Mouse (Mus musculus) megakaryocyte, embryonic 14.5 days (primary cell): Measurements from ENCODE around the gene Tnk1. TPM values are rescaled to one million over a fixed set of nuclear protein-coding genes. Genes with fewer than 3 reads are reported as not detected.
"Not testable (repeated sequence)": the region's sequence is repeated elsewhere in the genome, so short reads cannot be mapped to it uniquely, and the experiment has no call there.

Source experiments
- H3K27me3 ChIP-seq: replicated peaks from 2 replicates; pipeline ENCODE3; 2012; ENCODE audit warnings: inconsistent platforms
- H3K36me3 ChIP-seq: replicated peaks from 2 replicates; pipeline ENCODE3; 2012; ENCODE audit warnings: low read length, inconsistent platforms, mixed read lengths
- H3K4me1 ChIP-seq: 2 replicates; pipeline ENCODE4 v1.6.1; 2012; ENCODE audit warnings: inconsistent platforms
- H3K4me3 ChIP-seq: replicated peaks from 2 replicates; pipeline ENCODE3; 2012; ENCODE audit warnings: moderate library complexity, mild to moderate bottlenecking, inconsistent platforms
- H3K9me3 ChIP-seq: 2 replicates; pipeline ENCODE4 v1.6.1; 2012; ENCODE audit warnings: inconsistent platforms
- FLI1 ChIP-seq: IDR thresholded peaks from 2 replicates; pipeline ENCODE4 v1.6.1; 2012; ENCODE audit warnings: low read length, inconsistent platforms, mixed read lengths
- GATA1 ChIP-seq: IDR thresholded peaks from 3 replicates; pipeline ENCODE4 v1.6.1; 2012; ENCODE audit warnings: mixed read lengths, low read length, inconsistent platforms, borderline replicate concordance
- polyA plus RNA-seq: library from polyadenylated mRNA; stranded (reverse); fragments of >175 nt; gene quantifications from 2 replicates; pipeline ENCODE4 v1.2.3, GENCODE M21; 2012; ENCODE audit warnings: low replicate concordance; ENCODE audit not compliant: insufficient read depth

Tnk1 gene
- polyA plus RNA-seq, 1 experiment = not detected

DNA sequence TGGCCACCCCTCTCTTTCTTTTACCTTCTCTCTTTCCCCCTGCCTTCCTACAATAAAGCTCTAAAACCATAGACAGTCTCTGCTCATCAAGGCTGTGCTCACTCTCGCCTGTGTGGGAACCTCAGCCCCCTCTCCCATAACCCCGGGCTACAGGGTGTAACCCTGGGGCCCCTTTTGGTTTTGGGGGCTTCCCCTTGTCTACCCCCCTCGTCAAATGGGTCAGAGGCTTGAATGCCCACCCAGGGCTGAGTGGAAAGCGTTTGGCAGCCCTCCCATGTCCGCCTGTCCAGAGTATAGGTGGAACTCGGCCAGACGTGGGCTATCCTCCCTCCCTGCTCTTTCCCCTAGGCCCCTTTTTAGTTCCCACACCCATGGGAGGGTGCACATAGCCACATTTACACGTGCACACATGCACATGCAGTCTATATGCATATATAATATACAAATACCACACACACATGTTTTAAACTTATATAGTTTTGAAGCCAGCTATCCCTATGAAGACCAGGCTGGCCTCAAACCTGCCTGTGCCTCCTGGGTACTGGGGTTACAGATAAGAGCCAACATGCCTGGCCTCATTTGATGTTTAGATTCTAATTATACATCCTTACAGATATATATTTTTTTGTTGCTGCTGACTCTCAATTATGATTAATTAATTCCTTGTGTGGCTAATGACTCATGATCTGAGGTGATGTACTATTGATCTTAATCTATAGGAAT, 5.8 kb upstream of the Tnk1 start:
- TF ChIP-seq FLI1 (no peak), GATA1 (no peak)
- Histone ChIP-seq H3K9me3 (no peaks in the 10 kb centered on the region), H3K4me3 (no peak overlapping the region), H3K36me3 (no peaks in the 10 kb centered on the region), H3K4me1 (peaks cover 10% of the 10 kb centered on the region), H3K27me3 (peaks cover 31% of the 10 kb centered on the region)

DNA sequence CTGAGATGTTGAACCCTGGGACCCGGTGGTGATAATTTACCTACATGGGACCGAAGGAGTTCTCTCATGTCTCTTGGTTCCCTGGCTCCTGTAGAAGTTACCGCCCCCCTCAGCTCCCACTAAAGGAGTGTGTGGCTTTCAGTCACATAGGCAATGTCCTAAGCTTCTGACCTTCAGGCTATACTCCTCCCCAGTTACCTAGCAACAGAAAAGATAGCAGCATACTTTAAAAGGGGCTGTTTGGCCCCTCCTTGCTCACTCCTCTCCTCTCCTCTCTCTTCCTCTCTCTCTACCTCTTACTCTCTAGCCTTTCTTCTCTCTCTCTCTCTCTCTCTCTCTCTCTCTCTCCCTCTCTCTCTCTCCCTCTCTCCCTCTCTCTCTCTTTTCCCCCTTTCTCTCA, 5.2 kb upstream of the Tnk1 start:
- H3K27me3 ChIP-seq = peaks cover 34% of the 10 kb centered on the region
- H3K9me3 ChIP-seq, H3K4me3 ChIP-seq, H3K36me3 ChIP-seq, H3K4me1 ChIP-seq: not testable (repeated sequence)

DNA sequence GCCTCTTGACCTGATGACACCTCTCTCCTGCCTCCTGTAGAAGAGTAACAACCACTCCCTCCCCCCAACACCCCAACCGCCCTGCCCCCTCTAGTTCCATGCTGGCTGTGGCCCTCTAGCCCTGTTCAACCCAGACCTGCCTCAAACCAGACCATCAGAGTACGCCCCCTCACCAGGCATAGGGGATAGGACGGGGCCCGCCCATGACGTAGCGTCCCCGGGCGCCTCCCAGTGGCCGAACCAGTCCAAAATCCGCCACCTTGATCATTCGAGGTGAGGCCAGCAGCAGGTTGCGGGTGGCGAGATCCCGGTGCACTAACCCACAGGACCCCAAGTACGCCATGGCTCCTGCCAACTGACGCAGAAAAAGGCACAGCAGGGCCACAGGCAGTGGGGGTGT, 3.2 kb downstream of the Tnk1 start:
- Histone ChIP-seq H3K9me3 (no peaks in the 10 kb centered on the region), H3K4me3 (no peak overlapping the region), H3K4me1 (peaks cover 34% of the 10 kb centered on the region), H3K27me3 (peaks cover 32% of the 10 kb centered on the region), H3K36me3 (peaks cover 27% of the 10 kb centered on the region)
- no peak for TF ChIP-seq FLI1
- no peak for TF ChIP-seq GATA1

DNA sequence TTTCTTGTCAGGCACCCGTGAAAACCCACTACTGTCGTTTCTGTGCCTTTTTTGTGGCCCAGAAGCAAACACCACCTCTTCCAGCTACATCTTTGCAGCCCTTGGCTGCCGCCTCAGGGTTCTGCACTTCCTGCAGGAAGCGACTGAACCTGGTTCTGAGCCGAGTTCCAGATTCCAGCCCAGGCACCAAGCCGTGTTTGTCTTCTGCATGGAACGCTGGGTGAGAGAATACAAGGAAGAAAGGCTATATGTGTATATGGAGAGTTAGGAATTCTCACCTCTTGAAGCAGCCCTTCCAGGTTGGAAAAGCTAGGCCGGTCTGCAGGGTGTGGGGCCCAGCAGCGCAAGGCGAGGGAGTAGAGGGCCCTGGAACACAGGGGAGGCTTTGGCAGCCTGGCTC, 3.9 kb downstream of the Tnk1 start:
- peaks cover 34% of the 10 kb centered on the region for H3K36me3 ChIP-seq
- H3K4me1 ChIP-seq = peaks cover 41% of the 10 kb centered on the region
- no peaks in the 10 kb centered on the region for H3K9me3 ChIP-seq
- TF ChIP-seq FLI1 = no peak
- no peak for TF ChIP-seq GATA1
- no peak overlapping the region for H3K4me3 ChIP-seq
- H3K27me3 ChIP-seq = peaks cover 29% of the 10 kb centered on the region

DNA sequence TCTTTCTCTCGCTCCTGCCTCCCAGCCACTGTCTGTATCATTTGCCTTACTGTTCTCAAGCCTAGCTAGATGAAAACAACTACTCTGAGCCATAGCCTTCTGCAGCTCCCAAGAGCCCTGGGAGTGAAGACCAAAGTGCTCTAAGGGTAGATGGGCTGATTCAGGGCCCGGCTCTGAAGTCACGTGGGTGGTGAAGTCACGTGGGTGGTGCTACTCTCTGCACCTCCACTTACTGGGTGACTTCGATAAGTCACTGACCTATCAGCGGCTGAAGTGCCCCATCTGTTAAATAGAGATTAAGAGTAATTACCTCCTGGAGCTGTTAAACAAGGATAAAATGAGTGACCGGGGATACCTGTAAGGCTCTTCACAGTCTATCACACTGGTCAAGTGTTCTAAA, 4.5 kb downstream of the Tnk1 start:
- no peak overlapping the region for H3K4me3 ChIP-seq
- TF ChIP-seq FLI1 (no peak), GATA1 (no peak)
- H3K36me3 ChIP-seq = peaks cover 40% of the 10 kb centered on the region
- no peaks in the 10 kb centered on the region for H3K9me3 ChIP-seq
- H3K4me1 ChIP-seq = peaks cover 48% of the 10 kb centered on the region
- H3K27me3 ChIP-seq = peaks cover 26% of the 10 kb centered on the region

DNA sequence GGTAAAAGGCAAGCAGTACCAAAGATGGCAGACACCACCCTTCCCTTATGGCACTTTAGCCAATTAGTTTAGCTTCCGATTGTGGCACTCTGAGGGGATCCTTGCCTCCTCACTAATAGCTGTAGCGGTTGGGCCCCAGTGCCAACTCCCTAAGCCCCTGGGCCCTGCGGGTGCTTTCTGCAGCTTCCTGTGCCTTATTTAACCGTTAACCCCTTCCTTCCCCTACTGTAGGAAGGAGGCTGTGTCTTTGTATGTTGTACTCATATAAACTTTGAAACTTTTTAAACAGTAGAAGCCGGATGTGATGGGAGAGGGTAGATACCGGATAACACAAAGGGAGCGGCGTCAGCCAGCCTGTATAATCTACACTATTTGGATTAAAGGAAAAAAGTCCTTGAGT, 7.8 kb downstream of the Tnk1 start:
- Histone ChIP-seq H3K4me3 (no peak overlapping the region), H3K36me3 (peaks cover 58% of the 10 kb centered on the region), H3K4me1 (peaks cover 76% of the 10 kb centered on the region)

DNA sequence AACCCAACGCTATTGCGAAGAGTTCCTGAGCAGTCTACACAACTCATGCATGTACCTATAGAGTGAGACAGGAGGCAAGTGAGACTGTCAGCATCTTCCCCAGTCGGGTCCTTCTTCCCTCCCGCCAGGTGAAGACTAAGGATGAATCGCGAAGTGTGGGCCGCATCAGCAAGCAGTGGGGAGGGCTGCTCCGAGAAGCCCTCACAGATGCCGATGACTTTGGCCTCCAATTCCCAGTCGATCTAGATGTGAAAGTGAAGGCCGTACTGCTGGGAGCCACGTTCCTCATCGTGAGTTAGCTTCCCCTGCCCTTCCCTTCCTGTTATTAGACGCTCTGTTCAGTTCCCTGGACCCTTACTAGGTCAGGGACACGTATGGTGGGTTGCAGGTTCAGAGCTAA, 8.6 kb downstream of the Tnk1 start:
- Histone ChIP-seq H3K9me3 (no peaks in the 10 kb centered on the region), H3K4me1 (peaks cover 75% of the 10 kb centered on the region), H3K4me3 (peak overlapping the region; percentile 11), H3K27me3 (no peaks in the 10 kb centered on the region), H3K36me3 (peaks cover 58% of the 10 kb centered on the region)
- no peak for TF ChIP-seq FLI1
- no peak for TF ChIP-seq GATA1

More for the DNA sequence above, 7.8 kb downstream of the Tnk1 start:
- no peaks in the 10 kb centered on the region for H3K9me3 ChIP-seq
- peaks cover 5% of the 10 kb centered on the region for H3K27me3 ChIP-seq
- no peak for TF ChIP-seq GATA1
- no peak for TF ChIP-seq FLI1

DNA sequence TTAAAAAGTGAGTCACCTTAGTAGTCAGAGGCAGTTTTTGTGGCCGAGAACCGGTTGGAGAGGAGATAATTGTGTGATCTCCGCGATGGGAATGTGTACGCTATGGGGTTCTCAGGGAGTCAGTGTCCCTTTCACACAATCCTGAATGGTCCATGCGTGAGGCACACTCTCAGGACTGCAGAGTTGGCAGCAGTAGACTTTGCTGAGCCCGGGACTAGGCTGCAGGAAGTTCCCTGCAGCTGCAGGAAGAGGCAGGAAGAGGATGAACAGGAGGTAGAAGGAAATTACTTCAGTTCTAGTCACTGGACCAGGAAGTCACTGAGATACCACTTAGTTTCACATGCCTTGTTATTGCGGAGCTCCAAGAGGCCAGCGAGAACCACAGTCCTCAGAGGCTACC, 9.4 kb downstream of the Tnk1 start:
- peaks cover 71% of the 10 kb centered on the region for H3K4me1 ChIP-seq
- H3K27me3 ChIP-seq = no peaks in the 10 kb centered on the region
- H3K9me3 ChIP-seq = no peaks in the 10 kb centered on the region
- TF ChIP-seq GATA1 (no peak), FLI1 (no peak)
- peaks cover 58% of the 10 kb centered on the region for H3K36me3 ChIP-seq
- H3K4me3 ChIP-seq = no peak overlapping the region

DNA sequence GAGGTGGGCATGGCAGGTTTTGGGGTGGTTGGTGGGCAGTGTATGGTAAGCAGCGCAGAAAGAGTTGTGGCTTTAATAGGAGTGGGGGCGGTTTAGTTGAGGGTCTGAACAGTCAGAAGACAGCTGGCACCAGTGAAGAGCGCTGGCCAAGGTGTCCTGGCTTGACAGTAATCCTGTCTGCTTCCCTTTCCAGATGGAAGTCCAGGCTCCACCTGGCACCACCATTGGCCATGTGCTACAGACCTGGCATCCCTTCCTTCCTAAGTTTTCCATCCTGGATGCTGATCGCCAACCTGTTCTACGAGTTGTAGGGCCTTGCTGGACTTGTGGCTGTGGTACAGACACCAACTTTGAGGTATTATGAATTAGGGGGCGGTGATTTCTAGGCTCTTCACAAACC, 10.5 kb downstream of the Tnk1 start:
- Histone ChIP-seq H3K4me3 (peak overlapping the region; percentile 23), H3K4me1 (peaks cover 68% of the 10 kb centered on the region), H3K27me3 (no peaks in the 10 kb centered on the region), H3K36me3 (peaks cover 57% of the 10 kb centered on the region), H3K9me3 (no peaks in the 10 kb centered on the region)
- TF ChIP-seq FLI1 (no peak), GATA1 (no peak)

DNA sequence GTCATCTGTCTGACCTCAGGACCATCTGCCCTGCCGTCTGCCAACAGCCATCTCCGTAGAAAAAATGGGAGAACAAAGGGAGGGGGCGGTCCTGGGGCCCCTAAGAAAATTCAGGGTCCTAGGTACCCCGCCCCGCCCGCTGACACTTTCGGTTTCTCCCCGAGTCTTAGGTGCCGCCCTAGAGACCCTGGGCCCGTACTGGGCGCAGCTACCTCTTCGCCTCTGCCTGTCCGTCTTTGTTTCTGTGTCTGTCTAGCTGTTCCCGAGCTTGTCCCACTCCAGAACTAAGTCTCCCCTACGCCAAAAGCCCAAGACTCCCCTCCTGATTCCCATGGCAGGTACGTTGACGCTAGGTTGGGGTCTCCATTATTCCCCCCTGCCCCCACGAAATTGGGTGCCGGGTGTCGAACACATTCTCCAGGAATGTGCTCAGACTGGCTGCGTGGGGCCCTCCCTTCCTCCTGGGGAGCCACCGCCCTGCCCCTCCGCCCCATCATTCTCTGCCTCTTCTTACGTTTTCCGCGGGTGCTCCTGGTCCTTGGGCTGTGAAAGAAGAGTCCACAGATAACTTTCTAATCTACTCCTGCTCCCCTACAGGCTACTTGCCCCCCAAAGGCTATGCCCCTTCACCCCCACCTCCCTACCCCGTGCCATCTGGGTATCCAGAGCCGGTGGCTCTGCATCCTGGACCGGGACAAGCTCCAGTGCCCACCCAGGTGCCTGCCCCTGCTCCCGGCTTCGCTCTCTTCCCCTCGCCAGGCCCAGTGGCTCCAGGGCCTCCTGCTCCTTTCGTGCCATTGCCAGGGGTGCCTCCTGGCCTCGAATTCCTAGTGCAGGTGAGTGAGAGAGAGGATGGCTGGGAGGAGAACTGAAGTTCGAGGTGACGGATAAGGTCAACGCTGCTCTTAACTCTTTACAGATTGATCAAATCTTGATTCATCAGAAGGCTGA, 11.5 kb downstream of the Tnk1 start:
- TF ChIP-seq GATA1 = no peak
- TF ChIP-seq FLI1 = no peak
- H3K4me3 ChIP-seq = peak overlapping the region; percentile 97
- no peaks in the 10 kb centered on the region for H3K27me3 ChIP-seq
- peaks cover 78% of the 10 kb centered on the region for H3K4me1 ChIP-seq
- peaks cover 48% of the 10 kb centered on the region for H3K36me3 ChIP-seq
- H3K9me3 ChIP-seq = no peaks in the 10 kb centered on the region
